Mouse (Mus musculus) Patski (cell line): ENCODE results near the gene Apela. TPM values are rescaled to one million over a fixed set of nuclear protein-coding genes. Genes with fewer than 3 reads are reported as not detected.
"Not testable (repeated sequence)": the region's sequence is repeated elsewhere in the genome, so short reads cannot be mapped to it uniquely, and the experiment has no call there.

Experiments used
- ATAC-seq: fragments of 100-300 bp; one replicate; pipeline ENCODE4 v1.8.0; 2021
- CTCF ChIA-PET: fragments of 350-600 bp; sonication (Branson Sonifier 250); formaldehyde crosslinking; loops from one replicate; lab custom pipeline; 2022; ENCODE audit warnings: inconsistent platforms; lab: Charles Lee
- POLR2A ChIA-PET: fragments of 350-600 bp; sonication (Branson Sonifier 250); formaldehyde crosslinking; loops from one replicate; lab custom pipeline; 2022; ENCODE audit warnings: antibody characterized with exemption, inconsistent platforms; lab: Charles Lee
- DNase-seq: peaks from one replicate; pipeline ENCODE4 v3.0.0-alpha.2; 2011; ENCODE audit warnings: low read depth, low spot score
- H3K27me3 ChIP-seq: fragments of 371-371 bp; one replicate; pipeline ENCODE4 v1.5.1; 2021
- CTCF ChIP-seq: fragments of 100-300 bp; IDR thresholded peaks from one replicate; pipeline ENCODE4 v1.5.1; 2021
- in situ Hi-C: fragments of 300-500 bp; cut with MboI; formaldehyde crosslinking; loops from 3 replicates; pipeline ENCODE4 v1.11.1; 2018; ENCODE audit warnings: low pct_unique_long_range_greater_than_20kb, mixed read lengths
- polyA plus RNA-seq: library from polyadenylated mRNA; unstranded; gene quantifications from one replicate; pipeline ENCODE4 v1.2.3, GENCODE M21; 2021

Gene Apela
- polyA plus RNA-seq, 1 experiment from 2014 or later, result 59.2 TPM

- ATAC-seq (peak; percentile 75), DNase-seq (peak; percentile 78)
- TF ChIP-seq CTCF, result peak; percentile 70
- ChIA-PET POLR2A (interaction anchor here (1.2 kb wide), 1 partner anchor 80 kb away, joined by 3 read pairs; no protein-coding TSS in a partner anchor), CTCF (interaction anchor here (1.2 to 1.4 kb wide), 2 partner anchors 49 to 73 kb away, joined by 3 read pairs; no protein-coding TSS in a partner anchor)
- H3K27me3 ChIP-seq, result no peaks in the 10 kb centered on the region
- in situ Hi-C loops, result loop anchor here (5.0 kb wide), 1 partner anchor 78 kb away; no protein-coding TSS in a partner anchor
Observed at GRCm38 (mm10) chr8:65028959-65029686, 8.0 kb downstream of the Apela start.

- H3K27me3 ChIP-seq, result no peaks in the 10 kb centered on the region
- DNase-seq (peak; percentile 17), ATAC-seq (peak; percentile 89)
- TF ChIP-seq CTCF, result peak; percentile 83
- in situ Hi-C loops, result no loop called here
- ChIA-PET CTCF (interaction anchor here (0.6 to 2.1 kb wide), 10 partner anchors 14 to 118 kb away, joined by 3 to 12 read pairs (median 4); no protein-coding TSS in a partner anchor), POLR2A (interaction anchor here (0.7 kb wide), 1 partner anchor 16 kb away, joined by 3 read pairs; no protein-coding TSS in a partner anchor)
Observed at GRCm38 (mm10) chr8:65022485-65022884, 14.7 kb downstream of the Apela start.

GRCm38 (mm10) chr8:65018423-65018822 is 18.7 kb downstream of the Apela start, which contains the start of the genes Trim61 and Trim60:
Trim61 (minus strand) TSS chr8:65018523.
Trim60 (minus strand) TSS chr8:65018584.
- in situ Hi-C loops, result no loop called here
- CTCF ChIA-PET, result interaction anchor here (0.7 kb wide), 2 partner anchors 91 to 92 kb away, joined by 3 read pairs; no protein-coding TSS in a partner anchor

GRCm38 (mm10) chr8:65007616-65008015 is 29.5 kb downstream of the Apela start:
- in situ Hi-C loops, POLR2A ChIA-PET, DNase-seq, CTCF ChIA-PET, ATAC-seq, H3K27me3 ChIP-seq: not testable (repeated sequence)

More at GRCm38 (mm10) chr8:65018423-65018822, 18.7 kb downstream of the Apela start, which contains the start of the genes Trim61 and Trim60:
- TF ChIP-seq CTCF, result no peak
- no peaks in the 10 kb centered on the region for H3K27me3 ChIP-seq
- ATAC-seq (no peak), DNase-seq (no peak)
- POLR2A ChIA-PET, result interaction anchor here (0.7 kb wide), 1 partner anchor 307 kb away, joined by 3 read pairs; no protein-coding TSS in a partner anchor

GRCm38 (mm10) chr8:64998806-64999365 is 38.2 kb downstream of the Apela start:
- H3K27me3 ChIP-seq, result peaks cover 5% of the 10 kb centered on the region
- in situ Hi-C loops, result no loop called here
- POLR2A ChIA-PET, result interaction anchor here (0.9 kb wide), 1 partner anchor 15 kb away, joined by 3 read pairs; no protein-coding TSS in a partner anchor
- no peak for TF ChIP-seq CTCF
- ATAC-seq, result no peak
- CTCF ChIA-PET, result interaction anchor here (1.0 to 1.3 kb wide), 2 partner anchors 20 to 149 kb away, joined by 3 read pairs; no protein-coding TSS in a partner anchor
- DNase-seq, result no peak

- TF ChIP-seq CTCF, result no peak
- DNase-seq, result no peak
- no peak for ATAC-seq
- CTCF ChIA-PET, result interaction anchor here (0.6 kb wide), 1 partner anchor 15 kb away, joined by 3 read pairs; no protein-coding TSS in a partner anchor
- in situ Hi-C loops, result no loop called here
- no peaks in the 10 kb centered on the region for H3K27me3 ChIP-seq
- POLR2A ChIA-PET, result no interaction called here
Observed at GRCm38 (mm10) chr8:64987731-64988130, 49.4 kb downstream of the Apela start, which contains the start of gene Trim75. Trim75 (minus strand) TSS chr8:64987831.

- ChIA-PET CTCF (interaction anchor here (0.8 to 1.8 kb wide), 2 partner anchors 16 to 85 kb away, joined by 3 to 4 read pairs; no protein-coding TSS in a partner anchor), POLR2A (no interaction called here)
- TF ChIP-seq CTCF, result no peak
- in situ Hi-C loops, result no loop called here
- no peak for DNase-seq
- ATAC-seq, result no peak
- H3K27me3 ChIP-seq, result no peaks in the 10 kb centered on the region
Observed at GRCm38 (mm10) chr8:64983150-64983897, 53.8 kb downstream of the Apela start.

Other genes starting within 250 kb of the Apela start
- gene Klhl2, start 187.3 kb downstream of the Apela start, polyA plus RNA-seq, result 30.3 TPM
- gene Tmem192, start 90.2 kb downstream of the Apela start, polyA plus RNA-seq, result 57.9 TPM
- gene Trim75, start 49.5 kb downstream of the Apela start, polyA plus RNA-seq, result 0.15 TPM
- gene Trim61, start 18.8 kb downstream of the Apela start, polyA plus RNA-seq, result 1.8 TPM
- gene Trim60, start 18.8 kb downstream of the Apela start, polyA plus RNA-seq, result 0.35 TPM
- not detected for gene Gm10663, start 37.7 kb upstream of the Apela start, polyA plus RNA-seq
- not detected for gene BC030870, start 92.2 kb upstream of the Apela start, polyA plus RNA-seq